Mouse (Mus musculus) stomach, postnatal 0 days (tissue): ENCODE results near the gene Cc2d1b. TPM values are rescaled to one million over a fixed set of nuclear protein-coding genes. Genes with fewer than 3 reads are reported as not detected.

Experiments
- ATAC-seq: fragments of 200-750 bp; cut with Nextera tagmentation; 2 replicates; pipeline ENCODE4 v1.8.0; 2017; ENCODE audit not compliant: low FRiP score, low TSS enrichment
- DNase-seq: peaks from one replicate; pipeline ENCODE4 v3.0.0-alpha.2; 2016; ENCODE audit warnings: low spot score
- H3K27ac ChIP-seq: fragments of 300-500 bp; sonication (generic); replicated peaks from 2 replicates; pipeline ENCODE4 v1.5.1; 2014; ENCODE audit warnings: mild to moderate bottlenecking, control low read depth
- H3K27me3 ChIP-seq: fragments of 300-500 bp; sonication (generic); 2 replicates; pipeline ENCODE4 v1.6.1; 2014; ENCODE audit warnings: low read length; ENCODE audit not compliant: control insufficient read depth, insufficient read depth
- H3K36me3 ChIP-seq: fragments of 300-500 bp; sonication (generic); 2 replicates; pipeline ENCODE4 v1.6.1; 2014; ENCODE audit warnings: low read length, mixed read lengths; ENCODE audit not compliant: control insufficient read depth, insufficient read depth
- H3K4me1 ChIP-seq: fragments of 300-500 bp; sonication (generic); replicated peaks from 2 replicates; pipeline ENCODE4 v1.6.1; 2014; ENCODE audit warnings: antibody characterized with exemption; ENCODE audit not compliant: control insufficient read depth, insufficient read depth
- H3K4me2 ChIP-seq: fragments of 300-500 bp; sonication (generic); replicated peaks from 2 replicates; pipeline ENCODE4 v1.6.1; 2014; ENCODE audit warnings: low read depth, mild to moderate bottlenecking, control low read depth, moderate library complexity
- H3K4me3 ChIP-seq: fragments of 300-500 bp; sonication (generic); 2 replicates; pipeline ENCODE4 v1.5.1; 2014; ENCODE audit warnings: low read depth, low read length, control low read depth
- H3K9ac ChIP-seq: fragments of 300-500 bp; sonication (generic); 2 replicates; pipeline ENCODE4 v1.6.1; 2014; ENCODE audit warnings: mild to moderate bottlenecking, low read length, control low read depth, mixed read lengths
- H3K9me3 ChIP-seq: fragments of 300-500 bp; sonication (generic); 2 replicates; pipeline ENCODE4 v1.6.1; 2016; ENCODE audit warnings: low read length; ENCODE audit not compliant: control insufficient read depth
- CTCF ChIP-seq: IDR thresholded peaks from 2 replicates; pipeline ENCODE4 v1.5.1; 2016; ENCODE audit warnings: antibody characterized with exemption, low read depth, mild to moderate bottlenecking, moderate library complexity
- EP300 ChIP-seq: optimal IDR thresholded peaks from 2 replicates; pipeline ENCODE3; 2016; ENCODE audit warnings: antibody characterized with exemption
- WGBS: fragments of 180-500 bp; shearing (Covaris S2); extraction: QIAGEN DNeasy Blood & Tissue Kit; methylation state at CpG from one replicate; pipeline ENCODE4 v1.1.7; 2014; 5-methylcytosine and 5-hydroxymethylcytosine counted together
- polyA plus RNA-seq: library from polyadenylated mRNA; unstranded; fragments of >200 nt; fragmentation: Nextera tagmentation; extraction: Ambion mirVana; gene quantifications from 2 replicates; pipeline ENCODE4 v1.2.1, GENCODE M21; 2015

Cc2d1b gene
- polyA plus RNA-seq, 1 experiment from 2014 or later: 20.9 TPM

GRCm38 (mm10) chr4:108619165-108619564 is 575 bp upstream of the Cc2d1b start:
- Histone ChIP-seq H3K4me1 (peaks cover 4% of the 10 kb centered on the region; the same call in 1 of the 2 replicates), H3K4me3 (peak overlapping the region; percentile 70), H3K27ac (peak overlapping the region; percentile 92), H3K27me3 (no peaks in the 10 kb centered on the region), H3K4me2 (peak overlapping the region; percentile 78), H3K9me3 (no peaks in the 10 kb centered on the region), H3K9ac (peak overlapping the region; percentile 68), H3K36me3 (0 out of 2 replicates have a peak, but pooled peaks cover under 1% of the 10 kb centered on the region)
- DNase-seq: no peak
- peak; percentile 21 for ATAC-seq
- 1% methylated on average over 10 of the region's 10 CpGs for WGBS
- TF ChIP-seq CTCF: 0 out of 2 replicates have a peak, but pooled peaks have one; percentile 12
- no peak for TF ChIP-seq EP300

- H3K9me3 ChIP-seq: no peaks in the 10 kb centered on the region
- TF ChIP-seq CTCF (no peak), EP300 (no peak)
- H3K4me2 ChIP-seq: peak overlapping the region; percentile 78
- H3K27ac ChIP-seq: peak overlapping the region; percentile 89
- DNase-seq: no peak
- H3K27me3 ChIP-seq: no peaks in the 10 kb centered on the region
- peaks cover 10% of the 10 kb centered on the region for H3K36me3 ChIP-seq
- ATAC-seq: no peak
- H3K4me1 ChIP-seq: peaks cover 4% of the 10 kb centered on the region; the same call in 1 of the 2 replicates
- peak overlapping the region; percentile 89 for H3K9ac ChIP-seq
- 12% methylated on average over 8 of the region's 8 CpGs for WGBS
- H3K4me3 ChIP-seq: peak overlapping the region; percentile 70
These were observed 796 bp downstream of the Cc2d1b start for GRCm38 (mm10) chr4:108620536-108620935.

DNA sequence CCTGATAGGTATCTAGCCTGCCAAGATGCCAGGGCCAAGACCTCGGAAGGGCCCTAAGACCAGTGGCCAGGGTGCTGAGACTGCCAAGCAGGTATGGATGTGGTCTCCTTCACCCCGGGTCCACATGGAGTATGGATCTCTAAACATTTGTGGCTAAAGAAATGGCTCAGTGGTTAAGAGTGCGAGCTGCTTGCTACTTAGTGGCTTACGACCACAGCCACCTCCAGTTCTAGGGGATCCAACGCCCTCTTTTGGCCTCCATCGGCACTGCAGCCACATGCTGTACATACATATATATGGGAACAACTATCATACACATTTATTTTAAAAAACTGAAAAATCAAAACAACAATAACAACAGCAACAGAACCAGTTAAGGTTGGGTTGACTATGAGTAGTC is 1.8 kb downstream of the Cc2d1b start:
- WGBS: 95% methylated on average over 6 of the region's 6 CpGs
- no peak overlapping the region for H3K4me3 ChIP-seq

GRCm38 (mm10) chr4:108627066-108627465 is 7.3 kb downstream of the Cc2d1b start:
- peaks cover 30% of the 10 kb centered on the region for H3K36me3 ChIP-seq
- no peak overlapping the region for H3K9ac ChIP-seq
- no peaks in the 10 kb centered on the region for H3K27me3 ChIP-seq
- TF ChIP-seq EP300 (no peak), CTCF (no peak)
- no peak overlapping the region for H3K4me2 ChIP-seq
- H3K27ac ChIP-seq: no peak overlapping the region
- no peaks in the 10 kb centered on the region for H3K9me3 ChIP-seq
- DNase-seq (no peak), ATAC-seq (no peak)
- 77% methylated on average over 5 of the region's 5 CpGs for WGBS
- H3K4me1 ChIP-seq: no peaks in the 10 kb centered on the region
- no peak overlapping the region for H3K4me3 ChIP-seq

More for the DNA sequence above, 1.8 kb downstream of the Cc2d1b start:
- no peaks in the 10 kb centered on the region for H3K27me3 ChIP-seq
- no peak for TF ChIP-seq EP300
- peak; percentile 36 for TF ChIP-seq CTCF
- no peak overlapping the region for H3K27ac ChIP-seq
- DNase-seq (no peak), ATAC-seq (no peak)
- H3K9ac ChIP-seq: no peak overlapping the region
- H3K4me2 ChIP-seq: no peak overlapping the region
- no peaks in the 10 kb centered on the region for H3K9me3 ChIP-seq
- peaks cover 15% of the 10 kb centered on the region for H3K36me3 ChIP-seq
- H3K4me1 ChIP-seq: peaks cover 4% of the 10 kb centered on the region; the same call in 1 of the 2 replicates

- Histone ChIP-seq H3K4me1 (no peaks in the 10 kb centered on the region), H3K27me3 (no peaks in the 10 kb centered on the region), H3K9ac (no peak overlapping the region), H3K36me3 (peaks cover 37% of the 10 kb centered on the region), H3K4me3 (no peak overlapping the region), H3K4me2 (no peak overlapping the region), H3K27ac (no peak overlapping the region), H3K9me3 (no peaks in the 10 kb centered on the region)
- TF ChIP-seq EP300 (no peak), CTCF (no peak)
- ATAC-seq (no peak), DNase-seq (no peak)
- 86% methylated on average over 7 of the region's 7 CpGs for WGBS
These were observed 9.7 kb downstream of the Cc2d1b start for GRCm38 (mm10) chr4:108629363-108629880.

- DNase-seq (no peak), ATAC-seq (no peak)
- 89% methylated on average over 9 of the region's 9 CpGs for WGBS
- Histone ChIP-seq H3K4me1 (no peaks in the 10 kb centered on the region), H3K9me3 (no peaks in the 10 kb centered on the region), H3K27ac (no peak overlapping the region), H3K4me2 (no peak overlapping the region), H3K36me3 (peaks cover 39% of the 10 kb centered on the region), H3K4me3 (no peak overlapping the region), H3K9ac (no peak overlapping the region), H3K27me3 (no peaks in the 10 kb centered on the region)
- TF ChIP-seq EP300 (no peak), CTCF (no peak)
These were observed 10.4 kb downstream of the Cc2d1b start for GRCm38 (mm10) chr4:108630096-108630495.
